Mouse (Mus musculus) kidney, postnatal 0 days (tissue): ENCODE results near the gene Pgam2. TPM values are rescaled to one million over a fixed set of nuclear protein-coding genes. Genes with fewer than 3 reads are reported as not detected.

Source experiments
- ATAC-seq: fragments of 200-750 bp; cut with Nextera tagmentation; replicated peaks from 2 replicates; pipeline ENCODE4 v1.8.0; 2017; ENCODE audit warnings: low read depth, moderate number of reproducible peaks, moderate TSS enrichment, moderate library complexity; ENCODE audit not compliant: low FRiP score
- DNase-seq: peaks from one replicate; pipeline ENCODE4 v3.0.0-alpha.2; 2016; ENCODE audit warnings: low spot score
- H3K27ac ChIP-seq: fragments of 300-500 bp; sonication (generic); 2 replicates; pipeline ENCODE4 v1.5.1; 2014; ENCODE audit warnings: mild to moderate bottlenecking
- H3K27me3 ChIP-seq: fragments of 300-500 bp; sonication (generic); 2 replicates; pipeline ENCODE4 v1.6.1; 2014; ENCODE audit warnings: low read length, mixed read lengths; ENCODE audit not compliant: insufficient read depth
- H3K36me3 ChIP-seq: fragments of 300-500 bp; sonication (generic); 2 replicates; pipeline ENCODE4 v1.6.1; 2014; ENCODE audit warnings: low read length, mixed read lengths; ENCODE audit not compliant: insufficient read depth
- H3K4me1 ChIP-seq: fragments of 300-500 bp; sonication (generic); replicated peaks from 2 replicates; pipeline ENCODE4 v1.6.1; 2014; ENCODE audit warnings: antibody characterized with exemption, low read length, mixed read lengths; ENCODE audit not compliant: insufficient read depth
- H3K4me2 ChIP-seq: fragments of 300-500 bp; sonication (generic); 2 replicates; pipeline ENCODE4 v1.6.1; 2014; ENCODE audit warnings: mild to moderate bottlenecking, low read length, moderate library complexity, mixed read lengths
- H3K4me3 ChIP-seq: fragments of 300-500 bp; sonication (generic); replicated peaks from 2 replicates; pipeline ENCODE4 v1.5.1; 2014; ENCODE audit warnings: low read depth, low read length
- H3K9ac ChIP-seq: fragments of 300-500 bp; sonication (generic); 2 replicates; pipeline ENCODE4 v1.6.1; 2014; ENCODE audit warnings: low read depth, low read length
- H3K9me3 ChIP-seq: fragments of 300-500 bp; sonication (generic); replicated peaks from 2 replicates; pipeline ENCODE4 v1.6.1; 2016; ENCODE audit warnings: low read length, inconsistent platforms, mixed read lengths
- CTCF ChIP-seq: IDR thresholded peaks from 2 replicates; pipeline ENCODE4 v1.5.1; 2016; ENCODE audit warnings: antibody characterized with exemption, low read depth, mild to moderate bottlenecking, moderate library complexity
- WGBS: fragments of 180-500 bp; shearing (Covaris S2); extraction: QIAGEN DNeasy Blood & Tissue Kit; methylation state at CpG from one replicate; pipeline ENCODE4 v1.1.7; 2014; 5-methylcytosine and 5-hydroxymethylcytosine counted together
- polyA plus RNA-seq: library from polyadenylated mRNA; unstranded; fragments of >200 nt; fragmentation: Nextera tagmentation; extraction: Ambion mirVana; gene quantifications from 2 replicates; pipeline ENCODE4 v1.2.1, GENCODE M21; 2015

Pgam2 gene
- polyA plus RNA-seq, 1 experiment from 2014 or later = 111 TPM

DNA sequence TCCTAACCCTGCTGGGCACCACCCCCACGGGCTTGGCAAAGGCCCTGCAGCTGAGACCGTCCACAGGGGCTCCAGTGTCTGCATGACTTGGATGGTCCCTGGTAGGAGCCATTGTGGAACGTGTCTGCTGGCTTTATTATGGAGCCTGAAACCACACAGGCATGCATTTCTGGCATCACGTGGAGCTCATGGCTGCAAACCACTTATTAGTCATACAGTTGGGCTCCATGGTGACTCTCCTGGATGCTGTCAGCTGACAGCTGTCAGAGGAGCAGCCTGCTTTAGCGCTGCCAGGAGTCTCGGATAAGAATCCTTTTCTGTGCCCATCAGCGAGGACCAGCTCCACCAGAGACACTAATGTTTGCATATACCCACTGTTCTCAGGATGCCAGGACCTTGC, 7.8 kb downstream of the Pgam2 start:
- Histone ChIP-seq H3K9ac (no peak overlapping the region), H3K27me3 (no peaks in the 10 kb centered on the region), H3K27ac (no peak overlapping the region), H3K4me2 (no peak overlapping the region), H3K36me3 (peaks cover 67% of the 10 kb centered on the region), H3K4me1 (no peaks in the 10 kb centered on the region), H3K4me3 (no peak overlapping the region), H3K9me3 (no peaks in the 10 kb centered on the region)
- no peak for TF ChIP-seq CTCF
- 90% methylated on average over 7 of the region's 7 CpGs for WGBS
- DNase-seq (no peak), ATAC-seq (no peak)

DNA sequence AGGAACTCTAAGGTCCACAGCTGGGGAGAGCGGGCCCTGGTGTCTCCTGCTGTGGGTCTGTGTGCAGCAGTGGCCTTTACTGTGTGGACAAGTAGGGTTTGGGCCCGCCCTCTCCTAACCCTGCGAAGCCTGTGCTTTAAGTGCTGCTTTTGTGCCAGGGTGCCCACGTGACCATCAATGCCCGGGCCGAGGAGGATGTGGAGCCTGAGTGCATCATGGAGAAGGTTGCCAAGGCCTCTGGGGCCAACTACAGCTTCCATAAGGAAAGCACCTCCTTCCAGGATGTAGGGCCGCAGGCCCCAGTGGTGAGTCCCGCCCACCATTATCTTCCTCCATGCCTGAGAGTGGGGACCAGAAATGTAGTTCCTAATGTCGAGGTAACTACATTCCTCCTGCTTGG, 8.2 kb downstream of the Pgam2 start:
- Histone ChIP-seq H3K9me3 (no peaks in the 10 kb centered on the region), H3K27ac (no peak overlapping the region), H3K36me3 (peaks cover 63% of the 10 kb centered on the region), H3K4me3 (no peak overlapping the region), H3K9ac (no peak overlapping the region), H3K4me2 (no peak overlapping the region), H3K4me1 (no peaks in the 10 kb centered on the region), H3K27me3 (no peaks in the 10 kb centered on the region)
- DNase-seq = no peak
- no peak for ATAC-seq
- WGBS = 88% methylated on average over 9 of the region's 9 CpGs
- no peak for TF ChIP-seq CTCF

DNA sequence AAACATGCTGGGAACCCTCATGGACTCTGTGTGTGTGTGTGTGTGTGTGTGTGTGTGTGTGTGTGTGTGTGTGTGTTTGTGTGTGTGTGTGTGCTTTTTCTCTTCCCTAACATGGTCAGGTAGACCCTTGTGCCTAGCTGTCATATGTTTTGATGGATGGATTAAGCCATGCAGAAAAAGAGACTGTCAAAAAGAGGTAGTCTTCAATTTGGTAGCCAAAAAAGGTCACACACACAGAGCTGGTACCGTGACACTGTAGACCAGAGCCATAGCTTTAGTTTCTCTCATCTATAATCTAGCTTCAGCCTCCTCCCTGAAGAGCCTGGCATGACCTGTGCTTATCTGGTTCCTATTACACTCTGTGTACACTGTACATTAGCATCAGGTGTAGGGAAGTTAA, 13.1 kb downstream of the Pgam2 start:
- DNase-seq (no peak), ATAC-seq (no peak)
- Histone ChIP-seq H3K27me3 (no peaks in the 10 kb centered on the region), H3K4me1 (peaks cover 15% of the 10 kb centered on the region; the same call in 1 of the 2 replicates), H3K27ac (no peak overlapping the region), H3K4me3 (no peak overlapping the region), H3K9me3 (no peaks in the 10 kb centered on the region), H3K4me2 (no peak overlapping the region), H3K9ac (no peak overlapping the region), H3K36me3 (peaks cover 33% of the 10 kb centered on the region)
- 83% methylated on average over 1 of the region's 1 CpGs for WGBS
- no peak for TF ChIP-seq CTCF

DNA sequence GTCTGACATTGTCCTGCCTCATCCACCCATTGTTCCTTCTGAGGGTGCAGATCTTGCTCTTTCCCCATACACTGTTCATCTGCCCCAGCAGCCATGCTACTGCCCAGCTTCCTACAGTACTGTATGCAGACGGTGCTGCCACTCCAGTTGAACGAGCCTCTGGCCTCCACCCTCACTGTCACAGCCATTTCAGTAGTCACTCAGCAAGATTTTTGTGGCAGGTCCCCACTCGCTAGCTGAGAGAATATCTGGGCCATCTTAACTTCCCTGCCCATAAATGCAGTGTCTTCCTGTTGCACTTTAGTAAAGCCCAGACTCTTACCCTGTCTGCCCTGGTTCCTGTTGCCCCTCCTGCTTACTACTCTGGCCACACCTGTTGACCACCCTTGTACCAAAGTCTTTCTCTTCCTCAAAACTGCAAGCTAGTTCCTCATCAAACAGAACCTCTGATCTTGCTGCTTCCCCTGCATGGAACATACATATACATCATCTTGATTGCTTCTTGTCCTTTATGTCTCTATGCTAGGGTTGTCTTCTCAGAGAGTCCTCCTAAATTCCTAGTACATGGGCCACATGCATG, 13.7 kb downstream of the Pgam2 start:
- H3K4me2 ChIP-seq = peak overlapping the region; percentile 93
- 75% methylated on average over 3 of the region's 3 CpGs for WGBS
- H3K27me3 ChIP-seq = no peaks in the 10 kb centered on the region
- DNase-seq (no peak), ATAC-seq (no peak)
- peaks cover 27% of the 10 kb centered on the region for H3K36me3 ChIP-seq
- H3K9me3 ChIP-seq = no peaks in the 10 kb centered on the region
- H3K9ac ChIP-seq = no peak overlapping the region
- H3K27ac ChIP-seq = no peak overlapping the region; the same call in 1 of the 2 replicates
- H3K4me1 ChIP-seq = peaks cover 15% of the 10 kb centered on the region; the same call in 1 of the 2 replicates
- H3K4me3 ChIP-seq = peak overlapping the region; percentile 61; the same call in 1 of the 2 replicates
- TF ChIP-seq CTCF = no peak

DNA sequence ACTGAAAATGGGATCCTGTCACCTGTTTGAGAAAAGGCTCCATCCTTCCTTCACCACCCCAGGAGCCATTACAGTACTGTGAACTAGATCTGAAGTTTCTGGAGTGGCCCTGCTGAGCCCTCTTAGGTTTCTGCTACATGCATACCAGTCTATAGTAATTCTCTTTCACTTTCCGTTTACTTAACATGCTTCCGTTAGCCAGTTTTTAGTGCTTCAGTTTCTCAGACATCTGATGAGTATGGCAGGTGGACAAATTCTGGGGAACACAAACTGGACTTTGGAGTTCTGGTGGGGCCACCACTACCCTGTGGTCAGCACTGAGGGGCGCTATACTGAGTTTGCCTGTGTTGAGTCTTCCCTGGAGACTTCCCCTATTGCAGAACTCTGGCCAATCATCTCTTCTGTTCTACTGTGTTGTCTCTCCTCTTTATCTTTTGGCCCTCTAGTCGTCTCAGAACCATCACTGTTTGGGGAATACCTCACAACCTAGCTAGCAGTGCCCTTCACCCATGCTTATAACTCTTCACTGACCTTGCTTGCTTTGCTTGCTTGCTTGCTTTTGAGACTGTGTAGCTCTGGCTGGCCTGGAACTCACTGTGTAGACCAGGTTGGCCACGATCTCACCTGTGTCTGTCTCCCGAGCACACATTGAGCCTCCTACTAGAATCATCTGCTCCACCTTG, 14.3 kb downstream of the Pgam2 start:
- Histone ChIP-seq H3K4me3 (peak overlapping the region; percentile 61), H3K9ac (peak overlapping the region; percentile 72), H3K27me3 (no peaks in the 10 kb centered on the region), H3K27ac (peak overlapping the region; percentile 90), H3K4me1 (peaks cover 15% of the 10 kb centered on the region; the same call in 1 of the 2 replicates), H3K9me3 (no peaks in the 10 kb centered on the region), H3K36me3 (peaks cover 22% of the 10 kb centered on the region), H3K4me2 (peak overlapping the region; percentile 93)
- peak; percentile 25; the same call in 1 of the 2 replicates for TF ChIP-seq CTCF
- WGBS = 60% methylated on average over 6 of the region's 6 CpGs
- ATAC-seq (no peak), DNase-seq (peak; percentile 47)

DNA sequence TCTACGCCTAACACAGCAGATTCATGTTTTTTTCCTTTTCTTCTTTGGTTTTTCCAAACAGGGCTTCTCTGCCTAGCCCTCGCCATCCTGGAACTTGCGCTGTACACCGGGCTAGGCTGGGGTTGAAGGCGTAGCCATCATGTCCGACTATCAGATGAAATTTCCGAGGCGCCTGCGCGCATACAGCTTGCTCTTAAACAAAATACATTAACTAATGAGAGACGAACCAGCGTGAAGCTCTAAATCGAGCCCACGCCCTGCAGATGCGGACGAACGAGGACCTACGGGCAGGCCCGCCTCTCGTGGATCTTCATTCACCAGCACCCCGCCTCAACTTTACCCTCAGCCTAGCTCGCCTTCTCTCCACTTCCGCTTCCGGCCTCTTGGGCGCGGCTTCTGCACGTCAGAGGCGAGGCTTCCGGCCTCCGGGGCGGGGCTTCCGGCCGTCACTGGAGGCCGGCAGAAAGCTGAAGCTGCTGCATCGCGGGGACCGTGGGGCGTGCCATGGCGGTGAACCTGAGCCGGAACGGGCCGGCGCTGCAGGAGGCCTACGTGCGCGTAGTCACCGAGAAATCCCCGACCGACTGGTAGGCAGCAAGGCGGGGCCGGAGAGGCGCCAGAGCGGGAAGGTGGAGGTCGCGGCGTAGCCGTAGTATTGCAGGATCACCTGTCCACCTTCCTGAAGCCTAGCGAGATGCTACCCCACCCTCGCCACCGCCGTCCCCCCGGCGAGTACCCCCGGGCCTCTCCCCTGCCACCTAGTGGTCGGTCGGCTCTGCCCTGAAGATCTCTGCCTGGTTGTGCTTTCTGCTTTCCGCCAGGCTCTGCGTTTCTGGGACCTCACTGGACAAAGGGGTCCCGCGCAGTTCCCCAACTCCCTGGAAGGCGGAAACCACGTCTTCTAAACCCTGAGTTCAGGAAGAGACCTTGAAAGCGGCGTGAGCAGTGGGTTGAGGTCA, 15.2 kb downstream of the Pgam2 start, which contains the start of gene Dbnl:
TSS of gene Dbnl (plus strand) at position 433 of the 959 bp plus-strand sequence.
- H3K4me3 ChIP-seq = peak within 1 kb of the TSS; percentile 61
- H3K9ac ChIP-seq = peak within 1 kb of the TSS; percentile 72
- peaks cover 13% of the 10 kb centered on the region for H3K36me3 ChIP-seq
- peak; percentile 97 for DNase-seq
- H3K27ac ChIP-seq = peak within 1 kb of the TSS; percentile 90
- peak; percentile 95 for ATAC-seq
- H3K27me3 ChIP-seq = no peaks in the 10 kb centered on the region
- peak within 1 kb of the TSS; percentile 93 for H3K4me2 ChIP-seq
- no peaks in the 10 kb centered on the region for H3K9me3 ChIP-seq
- peaks cover 15% of the 10 kb centered on the region; the same call in 1 of the 2 replicates for H3K4me1 ChIP-seq
- WGBS = under 1% methylated on average over 68 of the region's 74 CpGs
- TF ChIP-seq CTCF = peak; percentile 84
